Mouse (Mus musculus) forelimb bud, embryonic 11.5 days (tissue): Measurements from ENCODE around the gene Anxa10.

Experiments
- DNase-seq: peaks from one replicate; pipeline ENCODE4 v3.0.0-alpha.2; 2012; ENCODE audit warnings: low read depth, low spot score

Anxa10 gene

GRCm38 (mm10) chr8:62123098-62123497 is at the start of gene Anxa10:
TSS of gene Anxa10 (minus strand) at chr8:62123150.
- DNase-seq, result no peak

GRCm38 (mm10) chr8:62132662-62133366 is 9.9 kb upstream of the Anxa10 start:
- no peak for DNase-seq

GRCm38 (mm10) chr8:62097213-62097612 is 25.7 kb downstream of the Anxa10 start:
- no peak for DNase-seq

- DNase-seq, result no peak
Measured at GRCm38 (mm10) chr8:62081804-62082203, 41.1 kb downstream of the Anxa10 start.

GRCm38 (mm10) chr8:62080195-62080802 is 42.7 kb downstream of the Anxa10 start:
- peak; percentile 54 for DNase-seq

GRCm38 (mm10) chr8:62068305-62068704 is 54.6 kb downstream of the Anxa10 start:
- DNase-seq, result no peak

GRCm38 (mm10) chr8:62060357-62060756 is 62.6 kb downstream of the Anxa10 start:
- DNase-seq, result no peak

- no peak for DNase-seq
Measured at GRCm38 (mm10) chr8:62046809-62047208, 76.1 kb downstream of the Anxa10 start.

- no peak for DNase-seq
Measured at GRCm38 (mm10) chr8:62034351-62034750, 88.6 kb downstream of the Anxa10 start.

- no peak for DNase-seq
Measured at GRCm38 (mm10) chr8:62014582-62014981, 108.4 kb downstream of the Anxa10 start.

GRCm38 (mm10) chr8:62014166-62014565 is 108.8 kb downstream of the Anxa10 start:
- DNase-seq, result no peak
